Mouse (Mus musculus): ENCODE data around the gene Cspg4. TPM values are rescaled to one million over a fixed set of nuclear protein-coding genes. Genes with fewer than 3 reads are reported as not detected.

The Cspg4 gene
- polyA plus RNA-seq, 1 experiment from 2014 or later, result 21.1 TPM

DNA sequence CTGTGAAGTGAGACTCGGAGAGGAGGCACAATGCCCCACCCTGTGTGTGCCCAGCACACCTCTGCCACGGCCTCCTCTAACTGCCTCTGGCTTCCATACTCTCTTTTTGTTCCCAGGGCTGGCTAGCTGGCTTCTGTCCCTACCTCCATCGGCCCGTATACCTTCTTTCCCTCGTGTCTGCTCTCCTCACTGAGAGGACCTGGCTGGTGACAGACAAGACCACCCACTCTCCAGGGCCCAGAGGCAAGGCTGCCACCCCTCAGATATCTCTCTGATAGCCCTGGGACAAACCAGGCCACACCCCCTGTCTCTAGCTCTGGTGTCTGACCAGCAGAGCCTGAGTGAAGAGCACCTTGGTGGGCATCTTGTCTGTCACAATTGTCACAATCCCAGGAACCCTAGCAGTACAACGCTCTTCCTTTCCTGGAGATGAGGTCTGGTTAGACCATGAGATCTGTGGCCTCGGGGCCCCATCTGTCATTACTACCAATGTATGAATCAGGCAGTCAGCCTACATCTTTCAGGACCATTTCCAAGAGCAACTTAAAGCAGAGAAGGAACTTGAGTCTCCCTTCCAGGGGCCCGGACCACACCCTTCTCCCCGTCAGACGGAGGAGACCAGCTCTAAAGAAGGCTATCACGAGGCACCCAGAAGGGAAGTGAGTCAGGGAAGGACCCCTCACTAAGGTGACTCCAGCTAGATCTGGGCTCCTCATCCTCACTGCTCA, 1.0 kb downstream of the Cspg4 start:
- Histone ChIP-seq H3K4me3 (peak overlapping the region; percentile 47), H3K4me2 (peak overlapping the region; percentile 67), H3K9me3 (no peaks in the 10 kb centered on the region), H3K27ac (no peak overlapping the region), H3K4me1 (peaks cover 77% of the 10 kb centered on the region), H3K27me3 (0 out of 2 replicates have a peak, but pooled peaks cover 4% of the 10 kb centered on the region), H3K9ac (peak overlapping the region; percentile 43), H3K36me3 (no peaks in the 10 kb centered on the region)
- WGBS, result 52% methylated on average over 11 of the region's 11 CpGs
- no peak for ATAC-seq (ENCODE audit: borderline replicate concordance, extremely low read depth, low FRiP score, low TSS enrichment)

DNA sequence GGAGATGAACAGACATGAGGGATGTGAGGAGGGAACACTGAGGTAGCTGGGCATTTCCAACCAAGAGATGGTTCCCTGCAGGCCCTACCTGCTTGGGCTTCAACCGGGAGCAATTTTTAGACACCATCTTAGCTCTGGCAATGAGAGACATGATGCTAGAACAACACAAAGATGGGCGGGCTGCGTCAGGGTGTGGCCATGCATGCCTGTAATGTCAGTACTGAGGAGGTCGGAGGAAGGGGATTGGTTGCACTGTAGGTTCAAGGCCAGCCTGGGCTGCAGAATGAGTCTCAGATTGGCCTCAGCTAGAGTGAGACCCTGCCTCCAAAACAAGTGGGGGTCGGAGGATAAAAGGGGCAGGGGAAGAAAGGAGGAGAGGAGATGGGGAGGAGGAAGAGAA, 1.6 kb downstream of the Cspg4 start:
- Histone ChIP-seq H3K4me3 (peak overlapping the region; percentile 47), H3K4me2 (peak overlapping the region; percentile 67), H3K9me3 (no peaks in the 10 kb centered on the region), H3K4me1 (peaks cover 79% of the 10 kb centered on the region), H3K27ac (peak overlapping the region; percentile 20; the same call in 1 of the 2 replicates), H3K9ac (no peak overlapping the region), H3K27me3 (0 out of 2 replicates have a peak, but pooled peaks cover 4% of the 10 kb centered on the region), H3K36me3 (no peaks in the 10 kb centered on the region)
- WGBS, result 70% methylated on average over 5 of the region's 5 CpGs
- no peak for ATAC-seq (ENCODE audit: borderline replicate concordance, extremely low read depth, low FRiP score, low TSS enrichment)

DNA sequence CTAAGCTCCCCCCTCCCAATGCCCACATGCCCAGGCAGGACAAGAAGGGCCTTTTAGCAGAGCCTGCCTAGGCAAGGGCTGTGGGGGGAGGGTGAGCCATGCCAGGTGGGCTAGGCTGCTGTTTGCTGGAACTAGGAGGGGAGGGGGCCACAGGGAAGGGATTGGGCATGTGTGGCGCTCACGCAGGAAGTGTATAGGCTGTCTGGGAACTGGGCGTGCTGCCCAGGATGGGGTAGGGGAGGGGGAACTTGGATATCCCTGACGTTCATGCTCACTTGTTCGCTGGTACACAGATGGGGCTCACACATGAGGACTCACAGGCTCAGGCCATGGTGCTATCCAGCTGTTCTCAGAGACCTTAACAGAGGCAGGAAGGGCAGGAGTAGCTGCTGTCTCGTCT, 3.5 kb downstream of the Cspg4 start:
- no peaks in the 10 kb centered on the region for H3K36me3 ChIP-seq
- H3K4me2 ChIP-seq, result peak overlapping the region; percentile 67

DNA sequence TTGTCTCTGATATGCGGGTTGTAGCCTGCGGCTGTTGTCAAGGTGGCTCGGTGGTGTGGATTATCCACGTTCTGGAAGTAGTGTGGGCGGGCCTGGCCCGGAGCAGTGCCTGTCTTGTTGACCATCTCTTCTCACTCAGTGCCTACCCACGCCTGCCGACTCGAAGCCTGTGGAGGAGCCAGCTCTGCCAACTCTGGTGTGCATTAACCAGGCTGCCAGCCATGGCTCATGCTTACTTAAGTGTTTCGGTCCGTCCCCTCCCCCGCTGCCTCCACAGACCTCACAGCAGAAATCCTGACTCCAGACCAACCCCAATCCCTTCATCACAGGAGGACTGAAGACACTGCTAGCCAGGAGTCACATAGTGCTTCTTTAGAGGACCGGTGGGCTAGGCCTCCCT, 4.7 kb downstream of the Cspg4 start:
- ATAC-seq (ENCODE audit: borderline replicate concordance, extremely low read depth, low FRiP score, low TSS enrichment), result no peak
- no peaks in the 10 kb centered on the region for H3K9me3 ChIP-seq
- no peak overlapping the region for H3K4me3 ChIP-seq
- no peak overlapping the region for H3K4me2 ChIP-seq
- 52% methylated on average over 13 of the region's 13 CpGs for WGBS
- no peaks in the 10 kb centered on the region for H3K36me3 ChIP-seq
- H3K27me3 ChIP-seq, result 0 out of 2 replicates have a peak, but pooled peaks cover 4% of the 10 kb centered on the region
- 0 out of 2 replicates have a peak overlapping the region, but pooled peaks have one; percentile 20 for H3K27ac ChIP-seq
- H3K9ac ChIP-seq, result no peak overlapping the region
- peaks cover 65% of the 10 kb centered on the region for H3K4me1 ChIP-seq

More for the DNA sequence above, 3.5 kb downstream of the Cspg4 start:
- ATAC-seq (ENCODE audit: borderline replicate concordance, extremely low read depth, low FRiP score, low TSS enrichment), result peak; percentile 71
- H3K27me3 ChIP-seq, result 0 out of 2 replicates have a peak, but pooled peaks cover 4% of the 10 kb centered on the region
- 9% methylated on average over 6 of the region's 6 CpGs for WGBS
- peak overlapping the region; percentile 55 for H3K27ac ChIP-seq
- no peak overlapping the region for H3K4me3 ChIP-seq
- peak overlapping the region; percentile 9; the same call in 1 of the 2 replicates for H3K9ac ChIP-seq
- H3K4me1 ChIP-seq, result peaks cover 78% of the 10 kb centered on the region
- H3K9me3 ChIP-seq, result no peaks in the 10 kb centered on the region

DNA sequence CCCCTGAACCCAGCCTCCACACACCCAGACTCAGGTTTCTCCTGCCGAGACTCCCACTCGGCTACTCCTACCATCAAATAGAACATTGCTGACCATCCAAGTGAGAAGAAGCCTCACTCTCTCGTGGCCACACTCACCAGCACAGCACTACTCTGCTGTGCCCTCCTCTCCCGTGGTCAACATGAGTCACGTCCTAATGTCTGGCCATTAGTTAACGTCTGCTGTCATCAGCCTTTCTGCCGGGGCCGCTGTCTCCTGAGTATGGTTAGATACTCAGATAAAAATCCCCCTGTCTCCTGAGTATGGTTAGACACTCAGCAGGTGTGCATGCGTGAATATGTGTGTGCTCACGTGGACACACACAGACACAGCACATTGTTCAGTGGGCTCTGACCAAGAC, 5.9 kb downstream of the Cspg4 start:
- Histone ChIP-seq H3K4me1 (peaks cover 55% of the 10 kb centered on the region), H3K36me3 (no peaks in the 10 kb centered on the region), H3K4me2 (0 out of 2 replicates have a peak overlapping the region, but pooled peaks have one; percentile 2), H3K9ac (no peak overlapping the region), H3K4me3 (no peak overlapping the region), H3K27me3 (0 out of 2 replicates have a peak, but pooled peaks cover under 1% of the 10 kb centered on the region), H3K9me3 (no peaks in the 10 kb centered on the region), H3K27ac (peak overlapping the region; percentile 20)
- 56% methylated on average over 10 of the region's 10 CpGs for WGBS
- no peak for ATAC-seq (ENCODE audit: borderline replicate concordance, extremely low read depth, low FRiP score, low TSS enrichment)

DNA sequence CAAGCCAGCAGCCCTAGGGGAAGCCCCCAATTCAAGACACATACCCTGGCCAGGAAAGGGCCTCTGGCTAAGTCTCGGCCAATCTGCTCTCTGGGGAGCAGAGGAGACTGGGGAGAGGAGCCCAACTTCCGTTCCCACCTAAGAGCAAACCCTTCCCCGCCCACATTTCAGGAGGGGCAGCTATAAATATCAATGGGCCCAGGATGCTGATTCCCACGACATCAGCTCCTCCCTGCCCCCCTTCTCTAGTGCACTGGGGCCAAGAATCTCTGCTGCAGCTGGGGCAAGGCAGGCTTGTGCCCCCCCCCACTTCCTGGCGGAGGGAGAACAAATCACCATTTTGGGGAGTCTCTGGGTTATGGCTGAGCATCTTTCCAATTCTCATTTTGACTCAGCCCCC, 6.4 kb downstream of the Cspg4 start:
- no peaks in the 10 kb centered on the region for H3K27me3 ChIP-seq
- H3K27ac ChIP-seq, result peak overlapping the region; percentile 20
- peak; percentile 28; the same call in 1 of the 2 replicates for ATAC-seq (ENCODE audit: borderline replicate concordance, extremely low read depth, low FRiP score, low TSS enrichment)
- H3K4me3 ChIP-seq, result no peak overlapping the region
- H3K9ac ChIP-seq, result no peak overlapping the region
- no peaks in the 10 kb centered on the region for H3K36me3 ChIP-seq
- peak overlapping the region; percentile 2; the same call in 1 of the 2 replicates for H3K4me2 ChIP-seq
- 33% methylated on average over 5 of the region's 5 CpGs for WGBS
- H3K9me3 ChIP-seq, result no peaks in the 10 kb centered on the region
- H3K4me1 ChIP-seq, result peaks cover 51% of the 10 kb centered on the region

DNA sequence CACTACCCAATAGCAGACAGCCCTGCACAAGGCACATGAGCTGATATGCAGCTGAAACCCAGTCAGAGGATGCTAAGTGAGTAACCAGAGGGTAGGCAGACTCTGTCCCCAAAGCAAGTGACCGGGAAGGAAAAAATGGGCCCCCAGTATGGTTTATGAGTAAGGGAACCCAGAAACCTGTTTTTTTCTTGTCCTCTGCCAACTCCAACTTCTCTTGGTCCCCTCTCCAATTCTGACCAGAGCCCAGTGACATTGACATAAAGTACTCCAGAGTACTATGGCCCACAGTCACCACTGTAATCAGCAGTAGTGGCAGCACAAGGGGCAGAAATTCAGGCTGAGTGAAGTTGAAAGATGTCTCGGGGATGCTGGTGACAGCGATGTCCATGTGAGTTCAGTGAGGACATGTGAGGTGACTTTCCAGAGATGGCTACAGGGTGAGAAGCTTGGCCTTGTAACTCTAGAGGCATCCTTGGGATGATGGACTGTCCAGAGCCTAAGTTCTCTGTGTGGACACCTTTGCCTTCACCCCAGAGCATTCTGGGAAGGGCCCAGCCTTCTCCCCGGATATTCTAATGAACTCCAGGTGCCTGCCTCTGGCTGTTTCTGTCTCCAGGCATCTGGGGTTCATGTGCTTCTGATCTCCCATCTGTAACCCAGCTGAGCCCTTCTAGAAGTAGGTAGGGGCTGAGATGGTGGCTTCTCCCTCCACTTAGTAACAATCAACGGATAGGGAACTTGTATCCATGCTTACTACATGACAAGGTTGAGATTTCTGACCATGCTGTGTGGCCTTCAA, 7.5 kb downstream of the Cspg4 start:
- Histone ChIP-seq H3K4me2 (no peak overlapping the region), H3K27ac (no peak overlapping the region), H3K4me3 (no peak overlapping the region), H3K9me3 (no peaks in the 10 kb centered on the region), H3K36me3 (no peaks in the 10 kb centered on the region), H3K27me3 (no peaks in the 10 kb centered on the region), H3K9ac (no peak overlapping the region), H3K4me1 (peaks cover 47% of the 10 kb centered on the region)
- ATAC-seq (ENCODE audit: borderline replicate concordance, extremely low read depth, low FRiP score, low TSS enrichment), result no peak
- 76% methylated on average over 5 of the region's 5 CpGs for WGBS

DNA sequence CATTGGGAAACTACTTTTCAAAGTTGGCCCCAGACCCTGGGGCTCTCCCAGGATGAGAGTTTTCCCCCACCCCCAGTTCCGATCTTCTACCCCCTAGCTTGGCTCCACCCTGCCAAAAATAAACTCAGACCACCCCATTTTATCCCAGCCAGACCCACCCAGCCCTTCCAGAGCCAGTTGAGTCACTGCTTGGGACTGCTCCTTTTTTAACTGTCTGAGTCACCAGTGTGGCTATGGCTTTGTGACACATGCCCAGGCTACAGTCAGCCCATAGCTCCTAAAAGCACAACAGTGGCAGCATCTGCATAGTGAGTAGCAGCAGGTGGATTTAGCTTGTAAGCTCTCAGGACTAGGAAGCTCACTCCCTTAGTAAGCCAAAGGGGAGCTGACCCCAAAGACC, 8.3 kb downstream of the Cspg4 start:
- H3K4me3 ChIP-seq, result no peak overlapping the region
- H3K27me3 ChIP-seq, result no peaks in the 10 kb centered on the region
- H3K4me2 ChIP-seq, result no peak overlapping the region
- H3K9ac ChIP-seq, result no peak overlapping the region
- peaks cover 39% of the 10 kb centered on the region for H3K4me1 ChIP-seq
- no peak for ATAC-seq (ENCODE audit: borderline replicate concordance, extremely low read depth, low FRiP score, low TSS enrichment)
- H3K27ac ChIP-seq, result no peak overlapping the region
- H3K36me3 ChIP-seq, result no peaks in the 10 kb centered on the region
- 50% methylated on average over 1 of the region's 1 CpGs for WGBS
- H3K9me3 ChIP-seq, result no peaks in the 10 kb centered on the region

DNA sequence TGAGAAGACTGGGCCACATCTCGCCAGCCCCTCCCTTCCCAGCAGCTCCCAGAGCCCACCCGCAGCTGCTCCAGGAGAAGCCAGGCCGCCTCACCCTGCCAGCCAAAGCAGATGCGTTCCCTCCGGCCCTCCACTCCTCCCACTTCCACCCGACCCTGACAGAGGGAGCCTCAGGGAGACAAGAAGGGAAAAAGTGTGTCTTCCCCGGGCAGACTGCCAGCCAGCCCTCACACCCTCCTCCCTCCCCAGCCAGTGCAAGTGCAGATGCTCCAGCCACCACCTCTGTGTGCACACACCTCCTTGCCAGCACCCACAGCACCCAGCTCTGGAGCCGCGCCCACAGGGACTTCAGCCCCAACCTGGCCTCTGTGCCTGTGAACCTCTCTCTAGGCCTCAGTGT, 12.0 kb downstream of the Cspg4 start:
- Histone ChIP-seq H3K36me3 (no peaks in the 10 kb centered on the region), H3K4me1 (peaks cover 27% of the 10 kb centered on the region), H3K9ac (no peak overlapping the region), H3K4me2 (no peak overlapping the region), H3K27me3 (no peaks in the 10 kb centered on the region), H3K27ac (peak overlapping the region; percentile 16; the same call in 1 of the 2 replicates), H3K9me3 (no peaks in the 10 kb centered on the region), H3K4me3 (no peak overlapping the region)
- ATAC-seq (ENCODE audit: borderline replicate concordance, extremely low read depth, low FRiP score, low TSS enrichment), result no peak
- WGBS, result 47% methylated on average over 9 of the region's 9 CpGs

DNA sequence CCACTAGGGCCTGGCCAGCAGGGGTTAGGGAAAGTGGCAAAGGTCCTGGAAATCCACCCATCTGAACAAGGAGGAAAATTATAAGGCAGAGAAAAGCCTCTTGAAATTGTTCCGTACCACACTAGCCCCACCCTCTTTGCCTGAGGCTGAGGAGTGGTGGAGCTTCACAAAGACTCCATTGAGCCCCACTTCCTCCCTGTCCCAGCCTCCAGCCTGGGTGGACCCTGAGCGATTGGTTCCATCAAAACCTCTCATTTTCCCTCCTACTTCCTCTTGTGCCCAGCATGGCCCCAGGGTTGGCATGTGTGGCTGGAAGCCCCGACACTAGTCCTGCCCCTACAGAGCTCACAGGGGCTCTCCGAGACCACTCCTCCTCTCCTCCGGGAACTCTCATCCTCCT, 12.5 kb downstream of the Cspg4 start:
- Histone ChIP-seq H3K27ac (no peak overlapping the region), H3K9ac (no peak overlapping the region), H3K4me3 (no peak overlapping the region), H3K27me3 (no peaks in the 10 kb centered on the region), H3K36me3 (no peaks in the 10 kb centered on the region), H3K4me1 (peaks cover 32% of the 10 kb centered on the region), H3K9me3 (no peaks in the 10 kb centered on the region), H3K4me2 (no peak overlapping the region)
- 76% methylated on average over 5 of the region's 5 CpGs for WGBS
- no peak for ATAC-seq (ENCODE audit: borderline replicate concordance, extremely low read depth, low FRiP score, low TSS enrichment)

DNA sequence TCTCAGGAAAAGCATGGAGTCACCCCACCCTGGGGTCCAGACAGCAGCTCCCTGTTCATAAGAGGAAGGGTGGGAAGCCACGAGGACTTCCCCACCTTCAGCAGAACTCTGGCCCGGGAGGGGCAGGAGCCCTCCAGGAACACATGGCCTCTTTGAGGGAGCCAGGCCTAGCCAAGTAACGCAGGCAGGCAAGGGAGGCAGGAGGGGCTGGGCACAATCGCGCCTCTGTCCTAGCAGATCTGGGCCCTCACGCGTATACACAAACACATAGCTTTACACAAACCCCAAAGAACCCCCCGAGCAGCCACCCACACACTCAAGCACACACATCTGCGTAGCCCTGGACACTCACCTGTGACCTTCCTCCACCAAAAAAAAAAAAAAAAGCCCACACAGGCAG, 16.0 kb downstream of the Cspg4 start:
- ATAC-seq (ENCODE audit: borderline replicate concordance, extremely low read depth, low FRiP score, low TSS enrichment), result no peak
- peaks cover 44% of the 10 kb centered on the region for H3K4me1 ChIP-seq
- no peak overlapping the region for H3K4me2 ChIP-seq
- H3K4me3 ChIP-seq, result no peak overlapping the region
- no peak overlapping the region for H3K9ac ChIP-seq
- peak overlapping the region; percentile 76 for H3K27ac ChIP-seq
- no peaks in the 10 kb centered on the region for H3K27me3 ChIP-seq
- H3K36me3 ChIP-seq, result 0 out of 2 replicates have a peak, but pooled peaks cover 5% of the 10 kb centered on the region
- WGBS, result 31% methylated on average over 9 of the region's 9 CpGs
- no peaks in the 10 kb centered on the region for H3K9me3 ChIP-seq

All from lung, embryonic 15.5 days (tissue).